Comparison of ENCODE assay signal across 8 mouse cellular contexts in genomic region chr11:118354636-118355191, GRCm38 (mm10). TPM values are rescaled to one million over a fixed set of nuclear protein-coding genes. Genes with fewer than 3 reads are reported as not detected.
A peak's percentile ranks its signal among the peaks of the same experiment; 100 is the strongest.
DNase-seq lines count a peak whose midpoint lies in the region; ATAC-seq and TF ChIP-seq lines count a peak whose summit lies in the region.

No protein-coding gene starts in this region.

- peaks cover 2% of the 10 kb centered on the region; the same call in 1 of the 2 replicates for H3K36me3 ChIP-seq in kidney, embryonic 14.5 days (ENCODE audit: control insufficient read depth, insufficient read depth, low read length)
- H3K36me3 ChIP-seq in CH12.LX (replicated peaks in 1 of 2; ENCODE audit: control insufficient read depth in 1 of 2, insufficient read depth in 1 of 2, low read length in 1 of 2): no peaks in the 10 kb centered on the region
- H3K36me3 ChIP-seq in heart, adult 2 months (ENCODE audit: control insufficient read depth, insufficient read depth, low read length): no peaks in the 10 kb centered on the region

- TF ChIP-seq RAD21 in CH12.LX (IDR thresholded peaks at IDR 0.05; ENCODE audit: low read depth, low read length): no peak

- no peak for TF ChIP-seq EP300 in CH12.LX (IDR thresholded peaks at IDR 0.05; ENCODE audit: low read length)
- no peak for TF ChIP-seq EP300 in heart, adult 2 months (IDR thresholded peaks at IDR 0.05; ENCODE audit: insufficient read depth, low read depth, low read length)

- peak overlapping the region; percentile 82 for H3K4me3 ChIP-seq in kidney, embryonic 14.5 days (ENCODE audit: low read length)
- peak overlapping the region in 2 of 3 experiments; percentile 9 to 21 for H3K4me3 ChIP-seq in CH12.LX (replicated peaks in 1 of 3; ENCODE audit: low read depth in 2 of 3, low read length in 2 of 3, poor library complexity in 1 of 3)
- peak overlapping the region; percentile 62 for H3K4me3 ChIP-seq in heart, adult 2 months

- under 1% methylated on average over 41 of the region's 47 CpGs for WGBS in kidney, embryonic 14.5 days
- under 1% methylated on average over 46 of the region's 47 CpGs for WGBS in heart, adult 2 months

- no peak for TF ChIP-seq POLR2A in CH12.LX (IDR thresholded peaks at IDR 0.05; ENCODE audit: low read depth, low read length)
- no peak for TF ChIP-seq POLR2A in heart, adult 2 months (IDR thresholded peaks at IDR 0.05; ENCODE audit: insufficient read depth, low read depth, low read length)

- peak; percentile 56 for ATAC-seq in kidney, embryonic 14.5 days (ENCODE audit: low FRiP score, low TSS enrichment)
- peak; percentile 19 for ATAC-seq in megakaryocyte progenitor cell, adult 5-6 weeks (replicated peaks; ENCODE audit: poor library complexity)
- no peak for ATAC-seq in monocyte, adult 5-6 weeks (replicated peaks; ENCODE audit: insufficient number of reproducible peaks, low FRiP score, low TSS enrichment, poor library complexity, severe bottlenecking)

- H3K4me1 ChIP-seq in kidney, embryonic 14.5 days (ENCODE audit: control insufficient read depth, insufficient read depth, low read length): peaks cover 25% of the 10 kb centered on the region
- peaks cover 2 to 12% of the 10 kb centered on the region in 2 experiments; a peak in 2 of 4 replicates for H3K4me1 ChIP-seq in CH12.LX (ENCODE audit: control insufficient read depth in 1 of 2, insufficient read depth in 2 of 2)
- no peaks in the 10 kb centered on the region for H3K4me1 ChIP-seq in heart, adult 2 months (ENCODE audit: control insufficient read depth, insufficient read depth, low read length)

- H3K4me2 ChIP-seq in kidney, embryonic 14.5 days (replicated peaks; ENCODE audit: low read depth, low read length): peak overlapping the region; percentile 89
- peak overlapping the region; percentile 83 for H3K4me2 ChIP-seq in CH12.LX (ENCODE audit: insufficient read depth, low read depth, poor library complexity, severe bottlenecking)

- H3K27ac ChIP-seq in kidney, embryonic 14.5 days (ENCODE audit: low read depth, low read length): peak overlapping the region; percentile 90
- H3K27ac ChIP-seq in CH12.LX (ENCODE audit: insufficient read depth, low read depth): no peak overlapping the region
- peak overlapping the region; percentile 85 for H3K27ac ChIP-seq in heart, adult 2 months

- dilution Hi-C loops in CH12.LX (cut with MboI; ENCODE audit: extremely low pct_ligation_motif_present, extremely low pct_unique_long_range_greater_than_20kb, low sequenced_read_pairs): no loop called here

- no peaks in the 10 kb centered on the region for H3K27me3 ChIP-seq in kidney, embryonic 14.5 days (ENCODE audit: control insufficient read depth, insufficient read depth, low read length)
- H3K27me3 ChIP-seq in CH12.LX (replicated peaks): peaks cover 50% of the 10 kb centered on the region
- no peaks in the 10 kb centered on the region for H3K27me3 ChIP-seq in heart, adult 2 months (ENCODE audit: control insufficient read depth, insufficient read depth, low read length)

- H3K9me3 ChIP-seq in kidney, embryonic 14.5 days (ENCODE audit: control insufficient read depth, low read length): no peaks in the 10 kb centered on the region
- no peaks in the 10 kb centered on the region for H3K9me3 ChIP-seq in CH12.LX (replicated peaks; ENCODE audit: low read length)

- peak overlapping the region; percentile 94 for H3K9ac ChIP-seq in kidney, embryonic 14.5 days (ENCODE audit: low read depth, low read length)
- H3K9ac ChIP-seq in CH12.LX (ENCODE audit: insufficient read depth, low read depth): peak overlapping the region; percentile 2; the same call in 1 of the 2 replicates
- peak overlapping the region; percentile 74 for H3K9ac ChIP-seq in heart, adult 2 months (ENCODE audit: low read depth, low read length)

- intact Hi-C loops in heart, adult 2 months (cut with DNase I): loop anchor here (1.0 kb wide), 1 partner anchor 37 kb away; no protein-coding TSS in a partner anchor

- TF ChIP-seq CTCF in CH12.LX (conservative IDR thresholded peaks at IDR 0.05 in 1 of 2, IDR thresholded peaks at IDR 0.05 in 1 of 2; ENCODE audit: low read depth in 2 of 2, low read length in 2 of 2): no peak
- TF ChIP-seq CTCF in heart, adult 2 months (IDR thresholded peaks at IDR 0.05): no peak

- in situ Hi-C loops in CH12.LX (cut with MboI; ENCODE audit: low pct_ligation_motif_present, low pct_unique_long_range_greater_than_20kb, low sequenced_read_pairs): no loop called here

- H3K79me2 ChIP-seq in CH12.LX (replicated peaks; ENCODE audit: control insufficient read depth, extremely low read depth, insufficient read depth, poor library complexity, severe bottlenecking): no peaks in the 10 kb centered on the region
- no peaks in the 10 kb centered on the region for H3K79me2 ChIP-seq in heart, adult 2 months (replicated peaks; ENCODE audit: control insufficient read depth, insufficient read depth, low read length)

- no peak for DNase-seq in kidney, adult 9 months
- DNase-seq in CH12.LX (ENCODE audit: extremely low read depth): no peak
- peak; percentile 41 to 59 for DNase-seq in cerebellum, postnatal 14 days
- DNase-seq in heart, adult 2 months: peak; percentile 63 to 70
- DNase-seq in kidney, postnatal 10 days: peak; percentile 57

TF ChIP-seq in CH12.LX, 34 proteins besides CTCF, POLR2A, EP300 and RAD21:
- no peak for TF ChIP-seq JUND (conservative IDR thresholded peaks at IDR 0.05; ENCODE audit: low read depth, low read length)
- TF ChIP-seq UBTF (IDR thresholded peaks at IDR 0.05; ENCODE audit: low read depth, low read length): peak; percentile 50; the same call in 1 of the 2 replicates
TF ChIP-seq in CH12.LX: peak in this region for 1.

RNA-seq across cellular contexts. Expression of gene Timp2, which starts 0.8 kb away (rescaled TPM):
- 58.7 and 102 TPM in 2 replicates for polyA plus RNA-seq in kidney, embryonic 14.5 days (2014; fragmentation: Nextera tagmentation; extraction: Ambion mirVana)
- total RNA-seq in CH12.LX (2012; rRNA removed): 0.34 and 0.38 TPM in 2 replicates
- total RNA-seq in CH12.LX (2014; rRNA removed): 0.12 TPM in 1 of 2 replicates, not detected in the other
- polyA plus RNA-seq in CH12.LX (2012; ENCODE audit: insufficient read length, low read depth): 0.57 TPM in 1 of 2 replicates, not detected in the other
- 100 to 1,000 TPM in 1 of 2 experiments, 10 to 100 TPM in 1; 99.2 to 109 TPM for total RNA-seq in heart, adult 2 months (2021)
- 98.9 and 121 TPM in 2 replicates for polyA plus RNA-seq in heart, adult 2 months (2012; rRNA removed)
- total RNA-seq in megakaryocyte progenitor cell, adult 5-6 weeks (2015): 7.4 and 9.5 TPM in 2 replicates
- total RNA-seq in megakaryocyte progenitor cell, adult 5-6 weeks (2017): 9.7 and 10.1 TPM in 2 replicates
- total RNA-seq in monocyte, adult 5-6 weeks (2017): 19.4 to 46.1 TPM (median 27.0 TPM) in 3 replicates

RNA-seq across cellular contexts. Expression of gene Cep295nl, which starts 12.4 kb away (rescaled TPM):
- 0.41 and 0.42 TPM in 2 replicates for polyA plus RNA-seq in kidney, embryonic 14.5 days (2014; fragmentation: Nextera tagmentation; extraction: Ambion mirVana)
- not detected in 2 replicates for total RNA-seq in CH12.LX (2012; rRNA removed)
- total RNA-seq in CH12.LX (2014; rRNA removed): not detected in 2 replicates
- not detected in 2 replicates for polyA plus RNA-seq in CH12.LX (2012; ENCODE audit: insufficient read length, low read depth)
- under 1 TPM; 0.32 to 0.65 TPM for total RNA-seq in heart, adult 2 months (2021)
- polyA plus RNA-seq in heart, adult 2 months (2012; rRNA removed): 0.15 and 0.18 TPM in 2 replicates
- total RNA-seq in megakaryocyte progenitor cell, adult 5-6 weeks (2015): 0.22 TPM in 1 of 2 replicates, not detected in the other
- 0.54 TPM in 1 of 2 replicates, not detected in the other for total RNA-seq in megakaryocyte progenitor cell, adult 5-6 weeks (2017)
- 1.6 to 2.8 TPM in 2 of 3 replicates, not detected in the other for total RNA-seq in monocyte, adult 5-6 weeks (2017)

RNA-seq across cellular contexts. Expression of gene Lgals3bp, which starts 47.2 kb away (rescaled TPM):
- polyA plus RNA-seq in kidney, embryonic 14.5 days (2014; fragmentation: Nextera tagmentation; extraction: Ambion mirVana): 11.8 and 13.0 TPM in 2 replicates
- total RNA-seq in CH12.LX (2012; rRNA removed) (67.3 and 93.0 TPM in 2 replicates), CH12.LX (2014; rRNA removed) (134 and 146 TPM in 2 replicates)
- polyA plus RNA-seq in CH12.LX (2012; ENCODE audit: insufficient read length, low read depth): 310 and 338 TPM in 2 replicates
- 10 to 100 TPM; 20.2 to 28.6 TPM for total RNA-seq in heart, adult 2 months (2021)
- 112 and 121 TPM in 2 replicates for polyA plus RNA-seq in heart, adult 2 months (2012; rRNA removed)
- 92.3 and 118 TPM in 2 replicates for total RNA-seq in megakaryocyte progenitor cell, adult 5-6 weeks (2015)
- total RNA-seq in megakaryocyte progenitor cell, adult 5-6 weeks (2017): 51.7 and 56.3 TPM in 2 replicates
- 16.7 to 76.6 TPM (median 44.4 TPM) in 3 replicates for total RNA-seq in monocyte, adult 5-6 weeks (2017)

Comparison
In these comparisons a context has a peak if more than half of its experiments do, and no peak if none do; other contexts are left out.
1. DNase-seq: peak in cerebellum, postnatal 14 days (2 of 2), heart, adult 2 months (2 of 2) and kidney, postnatal 10 days (single experiment); none in kidney, adult 9 months (single experiment) and CH12.LX (single experiment).
2. H3K4me3 ChIP-seq: peak in every context shown above with its lines; median percentile 82 in kidney, embryonic 14.5 days; 62 in heart, adult 2 months; 15 in CH12.LX.
3. H3K9ac ChIP-seq: peak in every context shown above with its lines; median percentile 94 in kidney, embryonic 14.5 days; 74 in heart, adult 2 months; 2 in CH12.LX.
4. RNA of gene Timp2, which starts 0.8 kb away (total RNA-seq): 99.2 to 109 TPM in heart, adult 2 months, 19.4 to 46.1 TPM in monocyte, adult 5-6 weeks and 7.4 to 10.1 TPM in megakaryocyte progenitor cell, adult 5-6 weeks; 0.12 to 0.38 TPM in CH12.LX; every median in the first group is over 4 times any median in the second.